Mouse (Mus musculus): Measurements from ENCODE around the gene Iqck.

- TF ChIP-seq POLR2A (IDR thresholded peaks at IDR 0.05; ENCODE audit: low read depth, low read length) (no peak), CTCF (IDR thresholded peaks at IDR 0.05; ENCODE audit: extremely low read depth, insufficient read length, insufficient replicate concordance, low read depth, low read length) (no peak)
Measured at GRCm38 (mm10) chr7:118841030-118841745, 14.4 kb upstream of the Iqck start.

Data from small intestine, adult 2 months (tissue).